Comparison of ENCODE assay signal across 24 mouse cellular contexts in the genomic region with DNA sequence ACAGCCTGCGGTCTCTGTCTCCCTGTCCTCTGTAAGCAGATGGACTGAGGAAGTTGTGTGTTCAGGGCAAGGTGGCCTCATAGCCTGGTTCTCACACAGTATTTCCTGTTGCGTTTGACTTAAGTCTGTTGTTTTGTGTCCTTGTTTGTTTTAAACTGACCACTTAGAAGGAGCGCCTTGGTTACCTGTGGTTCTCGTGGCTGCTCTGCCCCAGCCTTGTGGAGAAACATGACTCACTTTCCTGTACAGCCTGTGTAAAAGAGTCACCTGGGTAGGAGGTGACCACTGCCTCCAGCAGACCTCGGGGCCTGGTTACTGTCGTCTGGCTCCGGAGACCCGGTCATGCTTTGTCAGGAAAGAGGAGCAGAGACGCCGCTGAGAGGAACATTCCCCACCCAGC. TPM values are rescaled to one million over a fixed set of nuclear protein-coding genes. Genes with fewer than 3 reads are reported as not detected.
DNase-seq lines count a peak whose midpoint lies in the region; ATAC-seq and TF ChIP-seq lines count a peak whose summit lies in the region.
"Had no signal": no experiment of that assay in that cellular context is flagged by ENCODE, and none has a peak within 500 bp of the region (broad histone marks: within the 10 kb centered on the region; RNA-seq: fewer than 3 reads in every experiment).

No protein-coding gene starts in this region.

- DNase-seq in heart, postnatal 4 days, result no peak
- peak; percentile 39 to 57 for DNase-seq in lung, adult 18-20 months
- DNase-seq in lung, postnatal 10 days, result no peak
- no peak for DNase-seq in ES-E14 (ENCODE audit: low read depth, low spot score)
- DNase-seq in natural killer cell, adult 2 months (ENCODE audit: low spot score in 2 of 2), result peak; percentile 59 to 79
- no peak for DNase-seq in thymus, postnatal 4 days
- DNase-seq: adrenal gland, adult 8-10 months; cerebellum, adult 11-12 months; cerebellum, adult 9-10 months; cerebellum, postnatal 25 days; heart, adult 18-20 months; heart, postnatal 36 days had no signal

- H3K27me3 ChIP-seq in heart, embryonic 12.5 days (replicated peaks), result no peaks in the 10 kb centered on the region
- H3K27me3 ChIP-seq: embryonic facial prominence, embryonic 12.5 days; forebrain, embryonic 13.5 days; hindbrain, embryonic 12.5 days had no signal

- no peak overlapping the region for H3K4me2 ChIP-seq in heart, embryonic 12.5 days
- H3K4me2 ChIP-seq: embryonic facial prominence, embryonic 12.5 days; forebrain, embryonic 13.5 days; hindbrain, embryonic 12.5 days had no signal

- no peak for ATAC-seq in heart, embryonic 12.5 days (ENCODE audit: insufficient number of reproducible peaks, low FRiP score)
- ATAC-seq in erythroblast, adult 5-6 weeks (replicated peaks; ENCODE audit: low FRiP score, poor library complexity, severe bottlenecking), result no peak
- ATAC-seq: forebrain, embryonic 13.5 days; hindbrain, embryonic 16.5 days; inflammation-experienced regulatory T-cells, adult 6 months had no signal

- no peaks in the 10 kb centered on the region for H3K9me3 ChIP-seq in heart, embryonic 12.5 days (replicated peaks)
- H3K9me3 ChIP-seq in ES-E14 (ENCODE audit: control insufficient read depth, insufficient read depth, low read depth, low read length), result no peaks in the 10 kb centered on the region
- H3K9me3 ChIP-seq: embryonic facial prominence, embryonic 12.5 days; forebrain, embryonic 13.5 days; G1E; heart, embryonic 10.5 days; hindbrain, embryonic 12.5 days had no signal

- peak overlapping the region; percentile 25; the same call in 1 of the 2 replicates for H3K27ac ChIP-seq in heart, embryonic 12.5 days (ENCODE audit: poor library complexity, severe bottlenecking)
- H3K27ac ChIP-seq in ES-E14 (ENCODE audit: insufficient read depth, low read depth, low read length, poor library complexity, severe bottlenecking), result peak overlapping the region; percentile 37; the same call in 1 of the 2 replicates
- H3K27ac ChIP-seq: embryonic facial prominence, embryonic 12.5 days; forebrain, embryonic 13.5 days; hindbrain, embryonic 12.5 days had no signal

- no peak overlapping the region for H3K4me3 ChIP-seq in heart, embryonic 12.5 days
- no peak overlapping the region for H3K4me3 ChIP-seq in ES-E14 (ENCODE audit: insufficient read depth in 1 of 2, low read depth in 1 of 2, low read length in 2 of 2, poor library complexity in 1 of 2, severe bottlenecking in 1 of 2)
- H3K4me3 ChIP-seq: embryonic facial prominence, embryonic 12.5 days; forebrain, embryonic 13.5 days; heart, embryonic 10.5 days; hindbrain, embryonic 12.5 days had no signal

- H3K36me3 ChIP-seq in heart, embryonic 12.5 days, result peaks cover 62% of the 10 kb centered on the region
- H3K36me3 ChIP-seq in ES-E14 (ENCODE audit: control insufficient read depth, insufficient read depth, low read length, poor library complexity, severe bottlenecking), result peaks cover 6% of the 10 kb centered on the region

- peaks cover 41% of the 10 kb centered on the region for H3K4me1 ChIP-seq in heart, embryonic 12.5 days (replicated peaks)
- peaks cover 0 to 14% of the 10 kb centered on the region in 2 experiments; a peak in 2 of 4 replicates for H3K4me1 ChIP-seq in ES-E14 (ENCODE audit: control insufficient read depth in 2 of 2, insufficient read depth in 2 of 2, low read length in 2 of 2, poor library complexity in 1 of 2)
- H3K4me1 ChIP-seq: embryonic facial prominence, embryonic 12.5 days; forebrain, embryonic 13.5 days; hindbrain, embryonic 12.5 days had no signal

- in situ Hi-C loops in ES-E14 (cut with MboI; ENCODE audit: low sequenced_read_pairs in 2 of 2, unreplicated experiment in 2 of 2), result no loop called here

- 86% methylated on average over 10 of the region's 10 CpGs for WGBS in heart, embryonic 12.5 days

- no peak overlapping the region for H3K9ac ChIP-seq in heart, embryonic 12.5 days
- H3K9ac ChIP-seq in ES-E14 (ENCODE audit: insufficient read depth, low read depth, low read length, poor library complexity, severe bottlenecking), result no peak overlapping the region
- H3K9ac ChIP-seq: embryonic facial prominence, embryonic 12.5 days; forebrain, embryonic 13.5 days; hindbrain, embryonic 12.5 days had no signal

TF ChIP-seq in ES-E14, 5 proteins besides CTCF, POLR2A, EP300 and RAD21:
- TF ChIP-seq ZNF384 (IDR thresholded peaks at IDR 0.05; ENCODE audit: low read depth, low read length), result no peak

RNA-seq across cellular contexts. Expression of a gene that starts 17.3 kb away (rescaled TPM):
- polyA plus RNA-seq in heart, embryonic 12.5 days (2016; fragmentation: Nextera tagmentation; extraction: Ambion mirVana), result 0.86 and 1.3 TPM in 2 replicates
- under 1 TPM in 1 of 2 experiments, not detected in 1; 0.23 TPM for total RNA-seq in heart, postnatal 4 days (2021)
- total RNA-seq in ES-E14 (2012; rRNA removed), result not detected in 2 replicates
- total RNA-seq in erythroblast, adult 5-6 weeks (2015; ENCODE audit: low replicate concordance), result not detected in 2 replicates
- total RNA-seq in erythroblast, adult 5-6 weeks (2017; ENCODE audit: low replicate concordance), result not detected in 2 replicates
- total RNA-seq: gastrocnemius, adult 8-10 months; gastrocnemius, postnatal 4 days; heart, adult 18-20 months; heart, postnatal 36 days had no signal
- polyA plus RNA-seq: cortical plate, adult 2 months; forebrain, embryonic 13.5 days; G1E; hindbrain, embryonic 12.5 days; hindbrain, embryonic 16.5 days had no signal

RNA-seq across cellular contexts. Expression of a gene that starts 34.1 kb away (rescaled TPM):
- polyA plus RNA-seq in heart, embryonic 12.5 days (2016; fragmentation: Nextera tagmentation; extraction: Ambion mirVana), result 16.3 and 17.0 TPM in 2 replicates
- 10 to 100 TPM; 11.7 to 12.8 TPM for total RNA-seq in heart, postnatal 4 days (2021)
- 2.1 and 2.3 TPM in 2 replicates for total RNA-seq in ES-E14 (2012; rRNA removed)
- 0.63 TPM in 1 of 2 replicates, not detected in the other for total RNA-seq in erythroblast, adult 5-6 weeks (2015; ENCODE audit: low replicate concordance)
- total RNA-seq in erythroblast, adult 5-6 weeks (2017; ENCODE audit: low replicate concordance), result 0.28 and 0.85 TPM in 2 replicates

RNA-seq across cellular contexts. Expression of a gene that starts 51.6 kb away (rescaled TPM):
- 50.3 and 51.3 TPM in 2 replicates for polyA plus RNA-seq in heart, embryonic 12.5 days (2016; fragmentation: Nextera tagmentation; extraction: Ambion mirVana)
- 10 to 100 TPM; 57.5 to 59.1 TPM for total RNA-seq in heart, postnatal 4 days (2021)
- 10.2 and 11.0 TPM in 2 replicates for total RNA-seq in ES-E14 (2012; rRNA removed)
- 2.9 TPM in 2 replicates for total RNA-seq in erythroblast, adult 5-6 weeks (2015; ENCODE audit: low replicate concordance)
- 4.2 and 5.9 TPM in 2 replicates for total RNA-seq in erythroblast, adult 5-6 weeks (2017; ENCODE audit: low replicate concordance)
- polyA plus RNA-seq: G1E had no signal

RNA-seq across cellular contexts. Expression of a gene that starts 56.7 kb away (rescaled TPM):
- 53.4 and 55.6 TPM in 2 replicates for polyA plus RNA-seq in heart, embryonic 12.5 days (2016; fragmentation: Nextera tagmentation; extraction: Ambion mirVana)
- total RNA-seq in heart, postnatal 4 days (2021), result 10 to 100 TPM; 60.5 to 61.2 TPM
- 38.8 and 40.2 TPM in 2 replicates for total RNA-seq in ES-E14 (2012; rRNA removed)
- 5.2 and 7.9 TPM in 2 replicates for total RNA-seq in erythroblast, adult 5-6 weeks (2015; ENCODE audit: low replicate concordance)
- 8.2 and 9.8 TPM in 2 replicates for total RNA-seq in erythroblast, adult 5-6 weeks (2017; ENCODE audit: low replicate concordance)

Comparison
In these comparisons a context has a peak if more than half of its experiments do, and no peak if none do; other contexts are left out.
1. DNase-seq: peak in lung, adult 18-20 months (2 of 2) and natural killer cell, adult 2 months (2 of 2); none in heart, postnatal 4 days (single experiment), lung, postnatal 10 days (single experiment), ES-E14 (single experiment) and thymus, postnatal 4 days (single experiment).